Mouse (Mus musculus) inflammation-experienced regulatory T-cells (primary cell): Measurements from ENCODE around the gene Magt1. TPM values are rescaled to one million over a fixed set of nuclear protein-coding genes. Genes with fewer than 3 reads are reported as not detected.

Source experiments
- polyA plus RNA-seq, 2 experiments: library from polyadenylated mRNA; unstranded; fragments of 100-300 nt; shearing (Covaris generic); gene quantifications; one replicate each; pipeline ENCODE4 v1.2.1; 2017

Magt1 gene
- 10 to 100 TPM; 28.4 to 43.9 TPM for polyA plus RNA-seq

DNA sequence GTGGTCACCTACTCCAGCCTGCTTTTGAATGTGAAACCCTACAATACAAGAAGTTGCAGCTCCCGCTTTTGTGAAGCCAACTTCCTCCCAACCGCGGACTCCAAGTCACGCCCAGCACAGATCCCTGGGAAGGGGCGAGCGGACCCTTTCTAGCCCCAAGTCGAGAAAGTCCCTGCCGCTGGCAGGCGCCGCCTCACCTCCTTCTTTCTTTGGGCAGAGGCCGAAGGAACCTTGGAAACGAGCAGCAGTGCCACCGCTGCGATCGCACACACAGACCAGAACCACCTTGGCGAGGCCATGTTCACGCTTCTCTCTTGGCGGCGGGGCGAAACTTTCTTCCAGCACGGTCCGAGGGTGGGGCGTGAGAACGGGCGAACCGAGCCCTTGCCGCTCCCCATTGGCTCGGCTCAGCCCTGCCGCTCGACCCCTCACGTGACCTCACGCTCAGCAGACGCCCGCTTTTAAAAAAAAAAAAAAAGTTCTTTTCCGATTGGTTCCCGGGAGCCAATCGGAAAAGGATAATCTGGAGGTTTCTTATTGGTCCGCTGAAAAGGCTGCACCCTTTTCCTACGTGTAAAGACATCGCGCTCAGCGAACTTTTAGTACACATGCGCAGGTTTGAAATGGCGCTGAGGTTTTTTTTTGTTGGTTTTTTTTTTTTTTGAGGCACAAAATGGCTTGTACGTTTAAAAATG lies at the start of gene Magt1:
TSS of gene Magt1 (minus strand) at position 442 of the 695 bp plus-strand sequence.

DNA sequence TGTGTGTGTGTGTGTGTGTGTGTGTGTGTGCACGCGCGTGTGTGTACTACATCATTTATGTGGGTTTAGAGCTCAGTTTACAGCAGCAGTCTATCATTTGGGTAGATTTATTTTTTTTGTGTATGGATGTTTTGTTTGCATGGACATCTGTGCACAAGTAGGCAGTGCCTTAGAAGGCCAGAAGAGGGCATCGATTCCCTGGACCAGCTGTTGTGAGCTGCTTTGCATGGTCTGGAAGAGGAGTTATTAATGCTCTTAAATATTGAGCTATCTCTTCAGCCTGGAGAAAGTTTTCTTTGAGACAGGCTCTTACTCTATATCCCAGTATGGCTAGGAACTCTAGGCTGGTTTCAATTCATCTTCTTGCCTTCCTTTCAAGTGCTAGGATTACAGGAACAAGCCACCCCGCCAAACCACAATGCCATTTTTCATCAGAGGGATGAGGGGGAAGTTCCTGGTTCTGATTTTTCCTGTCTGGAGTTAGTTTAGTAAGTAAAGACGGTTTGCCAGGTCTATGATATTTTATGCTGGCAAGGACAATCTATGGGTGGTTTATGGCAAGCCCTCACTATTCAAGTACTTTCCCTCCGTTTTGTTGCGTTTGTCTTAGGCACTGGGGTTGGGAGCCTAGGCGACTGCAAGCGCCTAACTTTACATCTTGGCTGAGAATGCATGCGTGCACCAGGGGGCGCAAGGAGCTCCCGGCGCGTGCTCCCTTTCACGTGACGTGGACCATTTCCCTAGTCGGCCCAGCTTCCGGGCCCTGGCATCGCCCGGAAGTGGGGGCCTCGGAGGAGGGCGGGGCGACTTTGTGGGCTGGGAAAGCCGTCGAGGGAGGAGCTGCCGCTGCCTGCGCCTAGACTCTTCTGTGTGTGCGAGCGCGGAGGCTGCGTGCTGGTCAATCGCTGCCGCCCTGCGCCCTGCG lies 15.0 kb upstream of the Magt1 start, which contains the start of gene Atp7a:
TSS of gene Atp7a (plus strand) at position 859 of the 925 bp plus-strand sequence.

DNA sequence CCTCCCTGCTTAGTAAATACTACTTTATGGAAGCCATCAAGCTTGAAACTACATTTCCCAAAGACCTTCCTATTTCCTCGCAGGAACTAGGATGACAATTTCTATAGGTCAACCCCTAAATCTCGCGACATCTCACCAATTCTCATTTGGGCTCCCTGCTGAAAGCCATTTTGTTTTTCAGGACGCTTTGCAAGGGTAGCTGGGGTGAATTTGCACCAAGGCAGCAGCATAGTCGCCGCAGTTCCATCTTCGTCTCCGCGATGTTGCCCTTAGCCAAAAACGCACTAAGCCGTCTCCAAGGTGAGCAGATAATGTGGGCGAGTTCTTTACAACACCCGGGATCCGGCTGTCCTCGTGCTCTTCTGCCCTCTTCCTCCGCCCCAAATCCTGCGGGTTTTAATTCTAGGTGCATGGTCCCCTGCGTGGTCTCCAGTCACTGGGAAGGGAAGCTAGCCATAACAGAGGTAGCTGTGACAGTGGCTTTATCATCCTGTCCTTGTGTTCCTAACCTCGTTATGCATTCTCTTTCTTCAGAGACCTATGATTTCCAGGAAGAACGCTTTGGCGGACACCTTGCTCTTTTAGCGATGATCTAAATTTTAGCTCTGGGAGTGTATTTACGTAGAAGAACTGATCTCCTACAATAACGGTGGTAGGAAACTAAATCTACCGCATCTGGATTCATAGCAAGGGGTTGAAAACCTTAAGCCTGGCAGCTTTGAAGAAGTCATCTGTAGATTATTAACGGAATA lies 4.0 kb upstream of the Magt1 start, which contains the start of gene Cox7b:
TSS of gene Cox7b (plus strand) at position 130 of the 752 bp plus-strand sequence.

DNA sequence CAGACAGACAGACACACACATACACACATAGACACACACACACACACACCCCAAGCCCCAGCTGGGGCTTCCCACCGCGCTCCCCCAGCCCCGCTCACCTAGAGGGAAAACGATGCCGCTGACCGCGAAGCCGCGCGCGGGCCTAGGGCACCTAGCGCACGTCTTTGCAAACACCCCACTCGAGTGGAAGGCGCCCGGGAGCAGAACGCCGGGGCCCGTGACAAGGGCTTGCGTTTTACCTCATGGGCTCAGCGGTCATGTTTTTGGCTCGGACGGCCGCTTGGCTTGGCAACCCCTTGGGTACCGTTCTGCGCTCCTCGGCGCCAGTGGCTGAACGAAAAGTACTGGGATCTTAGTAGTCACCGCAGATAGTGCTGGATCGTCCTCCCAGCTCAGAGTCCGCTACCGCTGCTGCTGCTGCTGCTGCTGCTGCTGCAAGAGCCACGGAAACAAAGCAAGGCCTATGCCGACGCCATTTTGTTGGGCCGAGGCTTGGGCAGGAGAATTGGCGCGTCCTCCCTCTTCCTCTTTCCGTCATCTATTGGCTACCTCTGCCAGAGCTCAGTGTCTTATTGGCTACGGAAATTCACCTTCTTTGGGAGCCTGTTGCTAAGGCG lies 82.7 kb downstream of the Magt1 start, which contains the start of gene Atrx:
TSS of gene Atrx (minus strand) at position 543 of the 617 bp plus-strand sequence.

Other genes starting within 250 kb of the Magt1 start
- gene Fgf16, start 247.6 kb downstream of the Magt1 start, polyA plus RNA-seq: 1 to 10 TPM in 1 of 2 experiments, not detected in 1; 8.1 TPM
- 100 to 1,000 TPM; 182 to 225 TPM for gene Atrx, start 82.5 kb downstream of the Magt1 start, polyA plus RNA-seq
- 100 to 1,000 TPM; 226 to 240 TPM for gene Cox7b, start 3.8 kb upstream of the Magt1 start, polyA plus RNA-seq
- gene Atp7a, start 15.4 kb upstream of the Magt1 start, polyA plus RNA-seq: 10 to 100 TPM in 1 of 2 experiments, 1 to 10 TPM in 1; 6.9 to 10.2 TPM
- not detected for gene Tlr13, start 131.3 kb upstream of the Magt1 start, polyA plus RNA-seq
- 100 to 1,000 TPM; 123 to 125 TPM for gene Pgk1, start 175.2 kb upstream of the Magt1 start, polyA plus RNA-seq
- 10 to 100 TPM; 37.0 to 43.0 TPM for gene Taf9b, start 209.3 kb upstream of the Magt1 start, polyA plus RNA-seq
- not detected for gene Fnd3c2, start 243.5 kb upstream of the Magt1 start, polyA plus RNA-seq